Mouse (Mus musculus): ENCODE results near the gene Aimp2.

Aimp2 gene

DNA sequence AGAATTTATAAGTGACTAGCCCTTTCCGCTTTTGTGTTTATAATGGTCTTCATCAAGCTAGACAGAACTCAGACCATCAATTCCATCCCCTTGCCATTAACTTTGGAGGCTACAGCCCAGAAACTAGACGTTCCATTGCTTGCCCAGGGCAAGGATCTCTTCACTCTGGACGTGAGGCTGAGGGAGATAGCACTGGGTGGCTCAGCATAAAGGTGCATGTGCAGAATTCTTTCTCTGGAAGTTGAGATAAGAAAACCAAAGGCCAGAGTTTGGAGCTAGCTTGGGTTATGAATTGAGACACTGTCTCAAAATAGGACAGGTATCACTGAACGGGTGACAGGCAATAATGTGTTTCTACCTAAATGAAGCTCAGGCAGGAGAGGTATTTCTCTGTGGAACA lies 5.8 kb downstream of the Aimp2 start:
- in situ Hi-C loops (cut with MboI; ENCODE audit: low sequenced_read_pairs): no loop called here

DNA sequence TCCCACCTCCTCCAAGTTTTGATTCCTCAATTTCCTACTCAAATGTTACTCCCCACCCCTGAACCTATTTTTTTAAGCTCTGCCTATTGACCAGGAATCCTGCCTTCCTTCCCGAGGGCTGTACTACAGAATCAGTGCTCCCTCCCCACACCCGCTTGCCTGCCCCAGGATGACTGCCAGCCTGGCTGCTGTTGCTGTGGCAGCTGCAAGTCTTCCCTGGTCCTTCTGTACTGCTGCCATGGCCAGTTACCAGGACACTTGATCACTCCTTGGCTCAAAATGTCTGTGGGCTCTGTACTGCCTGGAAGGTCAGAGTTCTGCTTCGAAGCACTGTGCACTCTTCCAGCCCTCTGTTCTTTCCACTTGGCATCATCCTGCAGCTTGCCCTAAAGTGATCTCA lies 7.5 kb downstream of the Aimp2 start:
- in situ Hi-C loops (cut with MboI; ENCODE audit: low sequenced_read_pairs): no loop called here

DNA sequence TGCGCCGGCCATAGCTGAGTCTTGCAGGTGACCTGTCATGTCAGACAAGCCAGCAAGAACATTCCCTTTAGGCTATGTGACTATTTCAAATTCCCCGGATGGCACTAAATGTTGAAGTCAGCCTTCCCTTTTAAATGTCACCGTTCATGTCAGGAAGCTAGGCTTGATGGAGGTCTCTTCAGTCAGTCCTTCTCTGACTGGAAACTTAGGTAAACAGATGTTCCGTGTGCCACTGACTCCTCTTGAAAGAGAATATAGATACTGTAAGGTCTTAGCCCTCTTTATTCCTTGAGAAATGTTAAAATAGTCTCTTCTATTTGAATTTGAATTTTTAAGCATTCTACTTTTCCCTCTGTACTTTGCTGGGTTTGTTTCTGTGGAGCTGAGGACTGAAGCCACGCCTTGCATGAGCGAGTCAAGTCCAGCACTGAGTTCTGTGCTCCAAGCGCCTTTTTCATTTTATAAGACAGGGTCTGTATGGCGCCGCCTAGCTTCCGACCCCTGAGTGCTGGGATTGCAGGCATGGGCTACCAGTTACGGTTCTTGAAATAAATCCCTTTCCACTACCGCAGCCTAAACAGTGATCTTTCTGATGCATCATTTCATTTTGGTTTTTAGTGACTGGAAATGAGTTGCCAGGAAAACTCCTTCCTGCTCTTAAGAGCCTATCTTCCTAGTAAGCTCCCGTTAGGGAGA lies 11.9 kb downstream of the Aimp2 start, which contains the start of gene Ankrd61:
Gene Ankrd61, minus strand, starts transcription at position 51 of the 696 bp plus-strand sequence.
- in situ Hi-C loops (cut with MboI; ENCODE audit: low sequenced_read_pairs): no loop called here

DNA sequence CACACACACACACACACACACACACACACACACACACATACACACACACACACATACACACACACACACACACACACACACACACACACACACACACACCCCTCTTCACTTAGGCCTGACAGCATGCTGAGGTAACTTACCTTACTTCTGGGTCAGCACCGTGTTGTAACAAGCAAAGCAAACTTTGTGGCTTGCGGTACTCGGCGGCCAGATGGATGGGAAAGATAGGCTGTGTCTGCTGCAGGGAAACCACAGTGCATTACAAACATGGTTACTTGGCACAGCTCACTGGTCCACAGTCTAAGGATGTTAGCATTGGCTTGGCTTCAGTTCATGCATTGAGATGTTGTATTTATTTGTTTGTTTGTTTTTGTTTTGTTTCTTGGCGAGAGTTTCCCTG lies 16.3 kb downstream of the Aimp2 start:
- in situ Hi-C loops (cut with MboI; ENCODE audit: low sequenced_read_pairs): no loop called here

DNA sequence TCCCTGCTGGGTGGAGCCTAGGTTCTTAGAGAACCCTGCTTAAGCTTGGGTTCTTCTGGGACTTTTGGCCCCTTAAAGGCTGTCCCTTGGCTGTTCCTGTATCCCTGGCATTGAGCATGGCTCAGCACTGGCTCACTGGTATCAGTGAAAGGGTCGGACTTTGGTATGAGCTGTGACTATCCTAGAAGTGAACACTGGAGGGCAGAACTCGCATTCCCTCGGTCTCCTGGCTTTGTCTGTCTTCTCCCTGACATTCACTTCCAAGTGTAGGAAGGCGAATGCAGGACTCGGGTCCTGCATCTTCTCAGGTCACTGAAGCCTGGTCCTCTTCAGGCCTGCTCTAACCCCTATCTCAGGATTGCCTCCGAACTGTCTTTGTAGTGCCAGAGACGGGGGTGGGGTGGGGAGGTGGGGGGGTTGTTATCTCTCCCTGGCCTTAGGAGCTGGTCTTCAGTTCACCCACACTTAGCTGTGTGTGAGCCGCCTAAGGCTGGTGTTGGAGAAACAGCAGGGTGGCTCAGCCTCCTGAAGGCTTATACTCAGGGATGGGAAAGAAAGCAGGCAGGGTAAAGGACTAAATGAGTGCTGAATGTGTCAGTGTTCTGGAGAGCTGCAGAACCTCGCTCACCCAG lies 17.3 kb downstream of the Aimp2 start:
- in situ Hi-C loops (cut with MboI; ENCODE audit: low sequenced_read_pairs): no loop called here

DNA sequence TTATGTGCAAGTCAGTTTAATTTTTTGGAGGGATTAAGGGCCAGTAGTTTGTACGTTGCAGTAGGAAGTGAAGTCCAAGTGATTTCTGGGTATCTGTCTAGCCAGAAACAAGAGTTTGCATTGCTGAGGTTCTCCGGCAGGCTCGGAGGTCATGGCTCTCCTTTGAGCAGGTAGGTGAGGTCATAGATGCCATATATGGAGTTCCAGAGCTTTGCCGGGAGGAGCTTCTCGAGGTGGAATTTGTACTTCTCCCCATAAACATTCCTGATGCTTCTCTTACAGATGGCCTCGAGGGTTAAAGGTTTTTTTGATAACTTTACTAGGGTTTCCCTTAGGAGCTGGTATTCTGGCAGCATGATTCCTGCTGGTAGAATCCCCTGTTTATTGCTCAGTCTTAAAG lies 18.9 kb downstream of the Aimp2 start:
- in situ Hi-C loops (cut with MboI; ENCODE audit: low sequenced_read_pairs): no loop called here

DNA sequence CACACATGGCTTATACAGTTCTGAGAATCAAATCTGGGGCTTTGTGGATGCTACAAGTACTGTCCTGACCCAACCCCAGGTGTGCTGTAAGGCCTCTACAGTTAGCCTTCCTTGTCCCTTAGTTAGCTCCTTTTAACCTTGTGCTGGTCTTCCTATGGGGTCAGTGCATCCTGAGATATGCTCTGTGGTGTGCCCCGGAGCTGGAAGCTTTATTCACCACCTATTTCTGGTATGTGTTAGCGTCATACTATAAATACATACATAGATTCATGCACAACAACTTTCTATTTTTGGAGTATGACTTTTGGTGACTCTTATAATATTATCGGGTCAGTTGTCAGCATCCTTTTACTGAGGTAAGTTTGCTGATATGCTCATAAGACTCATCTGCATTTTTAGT lies 24.4 kb downstream of the Aimp2 start:
- in situ Hi-C loops (cut with MboI; ENCODE audit: low sequenced_read_pairs): no loop called here

DNA sequence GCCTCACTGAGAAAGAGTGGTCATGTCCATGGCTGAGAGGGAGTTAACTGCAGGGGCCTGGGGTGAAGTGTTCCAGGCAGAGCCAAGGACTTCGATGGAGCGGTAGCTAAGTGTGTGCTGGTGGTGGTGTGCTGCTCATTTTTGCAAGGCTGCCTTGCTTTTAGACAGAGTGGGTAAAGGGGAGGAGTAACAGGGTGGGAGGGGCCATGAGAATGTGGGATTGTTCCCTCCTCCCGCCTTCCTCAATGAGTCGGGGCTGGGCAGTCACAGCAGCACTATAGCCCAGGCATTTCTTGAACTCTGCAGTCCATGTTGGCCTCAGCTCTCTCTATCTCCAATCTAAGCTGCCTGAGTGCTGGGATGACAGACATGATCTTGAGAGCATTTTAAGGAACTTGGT lies 35.1 kb downstream of the Aimp2 start:
- in situ Hi-C loops (cut with MboI; ENCODE audit: low sequenced_read_pairs): no loop called here

DNA sequence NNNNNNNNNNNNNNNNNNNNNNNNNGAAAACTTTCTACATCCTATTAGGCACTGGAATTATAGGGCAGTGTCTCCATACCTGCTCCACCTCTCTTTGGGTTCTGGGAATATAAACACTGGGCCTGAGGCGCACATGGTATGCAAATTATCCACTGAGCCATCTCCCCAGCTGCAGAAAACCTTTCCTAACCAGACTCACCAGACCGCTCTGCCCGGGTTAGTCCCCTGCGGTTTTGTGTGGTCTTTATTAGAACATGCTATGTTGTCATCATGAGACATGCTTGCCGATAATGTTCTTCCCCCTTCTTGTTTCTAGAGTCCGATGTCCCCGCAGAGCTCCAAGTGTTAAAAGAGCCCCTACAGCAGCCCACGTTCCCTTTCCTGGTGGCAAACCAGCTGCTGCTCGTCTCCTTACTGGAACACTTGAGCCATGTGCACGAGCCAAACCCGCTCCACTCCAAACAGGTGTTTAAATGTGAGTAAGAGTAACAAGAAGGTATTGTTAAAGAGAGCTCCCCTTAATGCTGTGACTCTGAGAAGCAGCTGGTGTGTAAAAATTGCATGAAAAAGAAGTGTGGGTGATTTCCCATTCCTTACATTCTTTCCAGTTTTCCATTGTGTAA lies 38.0 kb downstream of the Aimp2 start:
- in situ Hi-C loops (cut with MboI; ENCODE audit: low sequenced_read_pairs): no loop called here

Measured in CH12F3 (cell line).